Mouse (Mus musculus) adrenal gland, postnatal 14 days (tissue): ENCODE results near the gene Stat3. TPM values are rescaled to one million over a fixed set of nuclear protein-coding genes. Genes with fewer than 3 reads are reported as not detected.

Experiments used
- DNase-seq: peaks from one replicate; pipeline ENCODE4 v3.0.0; 2021; ENCODE audit warnings: mixed read lengths
- total RNA-seq: library from RNA; stranded (reverse); gene quantifications from 2 replicates; pipeline ENCODE4 v1.2.3, GENCODE M21; 2021

Gene Stat3
- total RNA-seq, 1 experiment from 2014 or later, result 82.4 TPM

GRCm38 (mm10) chr11:100964180-100964579, 24.8 kb upstream of the Stat3 start:
- DNase-seq, result peak; percentile 56

GRCm38 (mm10) chr11:100963647-100964046, 24.3 kb upstream of the Stat3 start:
- peak; percentile 84 for DNase-seq

- DNase-seq, result peak; percentile 77
These were observed 23.1 kb upstream of the Stat3 start for GRCm38 (mm10) chr11:100962371-100962911.

- DNase-seq, result peak; percentile 82
These were observed 21.2 kb upstream of the Stat3 start for GRCm38 (mm10) chr11:100960540-100960939.

GRCm38 (mm10) chr11:100959826-100960225, 20.5 kb upstream of the Stat3 start:
- no peak for DNase-seq

GRCm38 (mm10) chr11:100959464-100959810, 20.1 kb upstream of the Stat3 start:
- DNase-seq, result peak; percentile 78

GRCm38 (mm10) chr11:100958613-100959463, 19.5 kb upstream of the Stat3 start:
- peak; percentile 45 for DNase-seq

GRCm38 (mm10) chr11:100957915-100958469, 18.7 kb upstream of the Stat3 start:
- DNase-seq, result no peak

- DNase-seq, result peak; percentile 96
These were observed 17.9 kb upstream of the Stat3 start for GRCm38 (mm10) chr11:100957244-100957643.

- no peak for DNase-seq
These were observed 10.2 kb upstream of the Stat3 start for GRCm38 (mm10) chr11:100949540-100949939.

GRCm38 (mm10) chr11:100948317-100948716, 9.0 kb upstream of the Stat3 start:
- no peak for DNase-seq

GRCm38 (mm10) chr11:100947548-100947947, 8.2 kb upstream of the Stat3 start:
- peak; percentile 40 for DNase-seq

- peak; percentile 47 for DNase-seq
These were observed 7.5 kb upstream of the Stat3 start for GRCm38 (mm10) chr11:100946862-100947261.

- DNase-seq, result no peak
These were observed 3.0 kb upstream of the Stat3 start for GRCm38 (mm10) chr11:100942388-100942787.

- DNase-seq, result peak; percentile 43
These were observed 429 bp downstream of the Stat3 start for GRCm38 (mm10) chr11:100938711-100939511.

- peak; percentile 55 for DNase-seq
These were observed 1.2 kb downstream of the Stat3 start for GRCm38 (mm10) chr11:100938112-100938511.

- no peak for DNase-seq
These were observed 2.0 kb downstream of the Stat3 start for GRCm38 (mm10) chr11:100937295-100937694.

GRCm38 (mm10) chr11:100935373-100936355, 3.7 kb downstream of the Stat3 start:
- no peak for DNase-seq

GRCm38 (mm10) chr11:100931254-100931921, 8.0 kb downstream of the Stat3 start:
- peak; percentile 72 for DNase-seq

- DNase-seq, result peak; percentile 16
These were observed 8.7 kb downstream of the Stat3 start for GRCm38 (mm10) chr11:100930611-100931010.

- DNase-seq, result no peak
These were observed 12.0 kb downstream of the Stat3 start for GRCm38 (mm10) chr11:100927386-100927785.
